Mouse (Mus musculus) megakaryocyte, embryonic 14.5 days (primary cell): ENCODE results near the gene Cd6.

Source experiments
- FLI1 ChIP-seq: IDR thresholded peaks from 2 replicates; pipeline ENCODE4 v1.6.1; 2012; ENCODE audit warnings: low read length, inconsistent platforms, mixed read lengths
- GATA1 ChIP-seq: IDR thresholded peaks from 3 replicates; pipeline ENCODE4 v1.6.1; 2012; ENCODE audit warnings: mixed read lengths, low read length, inconsistent platforms, borderline replicate concordance

- no peak for TF ChIP-seq GATA1
- TF ChIP-seq FLI1 = no peak
Observed at GRCm38 (mm10) chr19:10781641-10782040, 48.2 kb downstream of the Cd6 start.
